Mouse (Mus musculus) ES-E14 (cell line): ENCODE measurements at regions not wholly inside any gene's neighbourhood (a gene's known extent, or its start where the extent isn't known, plus 50 kb on each side); places are given as distances from the start of the nearest gene placed in this dataset.

Experiments used
- CHD2 ChIP-seq: IDR thresholded peaks from 2 replicates; pipeline ENCODE4 v1.6.1; 2014; ENCODE audit warnings: mild to moderate bottlenecking, low read depth, low read length, inconsistent platforms
- ZC3H11A ChIP-seq: IDR thresholded peaks from 2 replicates; pipeline ENCODE4 v1.6.1; 2012; ENCODE audit warnings: low read depth, mild to moderate bottlenecking, inconsistent platforms, low read length, borderline replicate concordance
- ZNF384 ChIP-seq: IDR thresholded peaks from 2 replicates; pipeline ENCODE4 v1.6.1; 2012; ENCODE audit warnings: low read depth, low read length, inconsistent platforms

GRCm38 (mm10) chr4:95105926-95106622 is 54.1 kb upstream of the Jun start:
- TF ChIP-seq CHD2 (no peak), ZNF384 (no peak), ZC3H11A (no peak)
